Mouse (Mus musculus): ENCODE results near the gene Zfp362.

Zfp362 gene

DNA sequence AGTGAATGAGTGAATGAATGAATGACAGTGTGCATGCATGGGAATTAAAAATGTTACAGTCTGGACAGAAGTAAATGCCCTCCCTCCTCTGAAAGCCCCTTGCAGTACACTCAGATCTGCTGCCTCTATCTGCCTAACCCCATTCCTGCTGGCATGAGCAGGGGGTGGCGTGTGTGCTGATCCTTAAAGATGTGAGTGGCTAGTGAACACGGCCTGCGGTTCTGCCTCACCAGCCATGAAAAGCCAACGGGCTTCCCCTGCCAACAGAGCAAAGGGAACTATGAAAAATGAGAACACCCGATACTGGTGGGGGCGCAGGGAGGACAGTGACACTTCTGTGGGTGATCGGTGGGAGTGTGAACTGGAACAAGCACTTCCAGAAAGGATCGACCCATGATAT, 9.1 kb downstream of the Zfp362 start:
- no peak for DNase-seq

DNA sequence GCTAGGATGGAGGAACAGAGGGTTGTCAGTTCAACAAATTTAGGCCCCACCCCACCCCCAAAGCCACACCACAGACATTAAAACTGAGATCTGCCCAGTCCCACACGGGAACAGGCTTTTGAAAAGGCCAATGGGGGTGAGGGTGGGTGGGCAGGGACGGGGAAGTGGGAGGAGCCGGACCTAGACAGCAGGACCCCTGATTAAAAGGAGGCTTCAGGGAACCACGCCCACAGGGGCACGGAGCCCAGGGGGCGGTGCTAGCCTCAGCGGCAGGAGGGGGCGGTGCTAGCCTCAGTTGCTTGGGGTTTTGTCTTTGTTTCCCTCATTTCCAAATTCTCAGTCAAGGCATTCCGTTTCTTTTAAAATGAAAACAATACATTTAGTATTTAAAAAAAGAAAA, 10.2 kb downstream of the Zfp362 start:
- peak; percentile 34 for DNase-seq

DNA sequence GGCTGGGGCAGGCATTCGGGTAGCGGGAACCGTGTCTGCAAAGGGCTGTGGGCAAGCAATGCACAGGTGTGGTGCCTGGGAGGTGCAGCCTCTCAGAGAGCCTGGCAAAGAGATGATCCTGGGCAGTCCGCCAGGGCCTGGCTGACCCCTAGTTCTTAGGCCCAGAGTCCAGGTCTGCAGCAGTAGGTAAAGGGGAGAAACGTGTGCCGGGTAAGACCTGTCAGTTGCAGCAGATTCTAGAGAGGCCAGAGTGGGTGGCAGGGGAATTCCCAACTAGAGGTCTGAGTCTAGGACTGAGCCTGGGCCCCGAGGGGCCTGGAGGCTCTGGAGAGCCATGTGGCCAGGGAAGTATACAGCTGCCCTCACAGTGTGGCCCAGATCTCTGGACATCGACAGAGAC, 11.6 kb downstream of the Zfp362 start:
- DNase-seq: no peak

DNA sequence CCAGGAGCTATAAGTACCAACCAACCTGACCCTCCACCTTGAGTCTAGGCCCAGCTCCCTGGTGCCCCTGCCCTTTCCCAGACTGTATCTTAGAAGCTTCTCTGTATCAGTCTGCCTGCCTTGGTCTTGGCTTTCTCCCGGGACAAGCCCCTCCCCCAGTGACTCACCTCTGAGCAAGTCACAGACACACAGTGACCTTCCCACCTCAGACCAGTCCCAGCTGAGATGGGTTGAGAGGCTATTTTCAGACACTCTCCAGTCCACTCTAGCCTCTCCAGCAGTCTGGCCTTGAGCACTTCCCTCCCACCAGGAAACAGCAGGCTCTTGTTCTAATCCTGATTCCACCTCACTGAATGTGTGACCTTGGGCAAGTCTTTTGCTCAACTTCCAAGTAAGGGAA, 12.1 kb downstream of the Zfp362 start:
- peak; percentile 53 for DNase-seq

DNA sequence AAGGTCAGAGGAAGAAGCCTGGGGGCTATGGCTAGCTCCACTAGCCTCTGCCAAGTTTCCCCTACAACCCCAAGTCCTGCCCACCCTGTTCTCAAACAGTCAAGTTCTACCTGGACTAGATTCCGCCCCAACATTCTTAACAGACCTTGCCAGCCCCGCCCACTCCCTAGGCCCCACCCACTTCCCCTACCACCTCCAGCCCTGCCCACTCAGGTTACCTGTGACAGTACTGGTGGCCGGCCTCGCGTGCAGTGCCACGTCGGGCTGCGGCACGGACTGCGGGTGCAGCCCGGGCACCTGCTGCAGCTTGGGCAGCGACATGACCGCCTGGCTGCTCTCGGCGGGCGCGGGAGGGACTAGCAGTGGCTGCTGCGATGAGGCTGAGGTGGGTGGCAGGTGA, 16.2 kb downstream of the Zfp362 start:
- peak; percentile 74 for DNase-seq

DNA sequence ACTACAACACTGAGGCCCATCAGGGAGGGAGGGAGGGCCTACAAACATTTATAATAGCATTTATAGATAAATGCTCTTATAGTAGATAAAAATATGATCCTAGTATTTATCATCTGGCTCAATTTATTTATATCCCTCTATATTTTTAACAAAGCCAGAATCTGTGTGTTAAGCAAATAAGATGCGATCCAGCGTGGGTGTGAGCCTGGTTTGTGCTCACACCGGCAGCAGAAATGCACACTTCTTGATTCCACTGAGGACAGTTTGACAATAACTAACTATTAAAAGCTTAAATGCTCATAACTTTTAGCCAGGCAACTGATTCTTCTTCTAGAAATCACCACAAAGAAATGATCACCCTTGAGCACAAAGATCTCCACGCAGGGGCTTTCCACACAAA, 17.7 kb downstream of the Zfp362 start:
- DNase-seq: no peak

DNA sequence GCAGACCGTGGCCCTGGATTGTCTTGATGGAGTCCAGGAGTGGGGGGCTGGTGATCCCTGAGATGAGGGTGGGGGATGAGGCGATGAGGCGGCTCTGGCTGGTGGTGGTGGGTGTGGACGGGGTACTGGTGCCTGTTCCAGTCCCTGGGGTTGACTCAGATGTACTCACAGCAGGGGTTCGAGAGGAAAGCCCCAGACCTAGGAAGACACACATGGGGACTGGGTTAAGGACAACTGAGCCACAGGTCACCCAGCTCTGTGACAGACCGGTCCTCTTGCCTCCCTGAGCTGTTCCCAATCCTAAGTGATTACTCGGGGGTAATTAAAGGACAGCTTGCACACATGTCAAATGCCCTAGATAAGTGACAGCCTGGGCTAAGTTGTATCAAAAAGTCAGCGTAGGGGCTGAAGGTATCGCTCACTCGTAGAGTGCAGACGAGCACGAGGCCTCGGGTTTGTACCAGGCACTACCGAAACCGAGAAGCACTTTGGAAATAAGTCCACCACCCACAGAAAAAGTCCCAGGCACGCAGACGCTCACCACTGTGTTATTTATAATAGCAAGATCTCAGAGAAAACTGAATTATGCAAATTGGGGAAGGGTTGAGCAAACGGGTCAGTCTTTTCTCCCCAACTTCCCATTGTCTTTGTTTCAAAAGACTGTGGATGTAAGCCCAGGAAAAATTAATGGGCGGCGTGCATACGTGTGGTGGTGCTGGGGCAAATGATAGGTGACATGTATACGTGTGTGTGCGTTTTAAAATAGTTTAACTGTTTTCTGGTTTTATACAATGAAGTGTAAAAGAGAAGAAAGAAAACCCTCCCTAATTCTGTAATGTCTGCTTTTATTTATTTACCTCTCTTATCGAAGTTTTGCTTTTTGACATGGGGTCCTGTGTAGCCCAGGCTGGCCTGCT, 18.6 kb downstream of the Zfp362 start:
- DNase-seq: no peak

DNA sequence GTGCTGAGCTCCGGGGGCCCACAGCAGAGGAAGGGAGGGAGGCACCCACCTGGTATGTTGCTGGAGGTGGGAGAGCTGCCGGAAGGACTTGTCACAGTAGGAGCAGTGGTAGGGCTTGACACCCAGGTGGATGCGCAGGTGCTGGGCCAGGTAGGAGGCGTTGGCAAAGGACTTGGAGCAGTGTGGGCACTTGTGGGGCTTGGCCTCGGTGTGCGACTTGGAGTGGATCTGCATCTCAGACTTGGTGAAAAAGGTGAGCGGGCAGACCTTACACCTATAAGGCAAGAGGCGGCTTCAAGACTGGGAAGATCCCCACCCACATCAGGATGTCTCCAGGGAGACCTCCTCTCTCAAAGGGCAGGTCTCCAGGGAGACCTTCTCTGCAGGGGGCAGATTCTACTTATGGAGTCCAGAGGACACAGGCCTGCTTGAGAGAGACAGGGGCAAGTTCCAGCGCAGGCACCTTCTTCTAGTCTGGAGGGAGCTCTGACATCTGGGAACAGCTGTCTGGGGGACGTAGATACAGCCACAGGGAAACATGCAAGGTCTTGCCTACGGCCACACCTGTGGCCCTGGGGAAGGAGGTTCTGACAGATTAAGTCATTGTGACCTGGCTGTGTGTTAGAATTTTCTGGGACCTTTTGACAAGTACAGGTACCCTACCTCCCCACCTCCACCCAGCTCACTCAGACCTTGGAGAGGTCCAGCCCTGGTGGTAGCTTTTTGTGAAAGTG, 19.8 kb downstream of the Zfp362 start:
- no peak for DNase-seq

DNA sequence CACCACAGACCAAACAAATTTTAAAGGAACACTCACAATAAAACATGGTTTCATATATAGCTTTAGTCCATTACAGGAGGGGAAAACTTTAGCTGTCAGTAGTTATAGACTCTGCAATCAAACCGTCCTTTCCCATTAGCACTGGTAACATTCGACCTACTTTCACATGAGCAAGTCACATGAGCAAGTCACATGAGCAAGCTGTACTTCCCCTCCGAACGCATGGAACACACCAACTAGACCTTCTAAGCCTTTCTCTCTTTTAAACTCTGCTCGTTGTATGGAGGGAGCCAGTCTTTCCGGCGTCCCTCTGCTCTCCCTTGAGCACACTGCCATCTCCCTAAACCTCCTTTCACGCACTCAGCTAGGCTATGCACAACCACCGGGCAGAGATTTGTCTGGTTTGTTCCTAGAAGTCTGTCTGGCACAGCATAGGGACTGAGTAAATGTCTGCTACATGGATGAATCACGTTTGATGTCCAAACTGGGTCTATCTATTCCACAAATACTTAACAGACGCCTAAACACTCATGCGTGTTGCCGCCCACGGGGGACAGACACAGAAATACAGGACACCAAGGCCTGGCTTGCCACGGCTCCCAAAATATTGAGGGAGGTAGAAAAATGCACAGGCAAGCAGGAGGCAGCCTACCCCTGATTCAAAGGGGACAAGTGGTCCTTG, 20.8 kb downstream of the Zfp362 start:
- no peak for DNase-seq

DNA sequence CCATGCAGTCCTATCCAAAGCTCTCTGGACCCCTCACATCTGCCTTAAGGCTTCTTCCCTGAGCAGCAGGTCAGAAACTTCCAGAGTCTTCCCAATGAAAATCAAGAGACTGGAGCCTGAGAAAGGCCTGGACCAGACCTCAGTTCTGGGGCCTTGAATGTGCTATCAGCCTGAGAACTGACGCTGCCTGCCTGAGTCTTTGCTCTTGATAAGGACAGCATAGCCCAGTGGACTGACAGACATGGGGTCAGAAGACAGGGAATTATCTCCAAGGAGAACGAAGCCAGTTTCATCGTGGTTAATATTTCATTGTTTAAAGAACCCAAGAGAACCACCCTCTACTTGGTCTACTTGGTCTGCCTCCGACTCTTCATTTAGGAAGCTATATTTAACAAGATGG, 23.2 kb downstream of the Zfp362 start:
- no peak for DNase-seq

DNA sequence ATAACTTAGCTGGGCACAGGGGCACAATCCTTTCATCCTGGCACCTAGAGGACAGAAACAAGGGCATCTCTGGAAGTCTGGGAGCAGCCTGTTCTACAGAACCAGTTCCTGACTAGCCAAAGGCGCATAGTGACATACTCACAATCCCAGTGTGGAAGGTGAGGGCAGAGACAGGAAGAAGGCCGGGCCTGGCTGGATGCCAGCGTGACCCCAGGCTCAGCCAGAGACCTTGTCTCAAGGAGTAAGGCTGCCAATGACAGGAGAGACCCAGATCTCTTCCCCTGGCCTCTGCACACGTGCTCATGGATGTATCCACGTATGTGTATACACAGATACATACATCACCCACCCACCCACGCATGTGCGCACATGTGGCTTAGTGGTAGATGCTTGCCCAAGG, 23.8 kb downstream of the Zfp362 start:
- no peak for DNase-seq

DNA sequence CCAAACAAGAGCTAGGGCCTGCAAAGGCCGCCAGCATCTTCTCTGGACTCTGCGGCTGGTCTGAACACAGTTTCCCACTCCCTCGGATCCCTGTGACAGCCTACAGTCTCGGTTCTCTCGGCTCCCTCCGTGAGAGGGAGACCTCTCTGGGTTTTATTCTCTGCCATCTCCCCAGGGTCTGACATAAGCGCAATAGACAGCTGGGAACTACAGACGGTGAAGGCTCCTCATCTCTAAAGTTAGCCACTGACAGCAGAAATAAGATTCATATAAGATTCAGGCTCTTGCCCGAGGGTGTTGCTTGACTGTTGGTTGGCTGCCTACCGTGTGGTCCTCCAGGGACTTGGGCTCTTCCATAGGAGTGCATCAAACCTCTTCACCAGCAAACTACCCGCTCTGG, 28.3 kb downstream of the Zfp362 start:
- no peak for DNase-seq

DNA sequence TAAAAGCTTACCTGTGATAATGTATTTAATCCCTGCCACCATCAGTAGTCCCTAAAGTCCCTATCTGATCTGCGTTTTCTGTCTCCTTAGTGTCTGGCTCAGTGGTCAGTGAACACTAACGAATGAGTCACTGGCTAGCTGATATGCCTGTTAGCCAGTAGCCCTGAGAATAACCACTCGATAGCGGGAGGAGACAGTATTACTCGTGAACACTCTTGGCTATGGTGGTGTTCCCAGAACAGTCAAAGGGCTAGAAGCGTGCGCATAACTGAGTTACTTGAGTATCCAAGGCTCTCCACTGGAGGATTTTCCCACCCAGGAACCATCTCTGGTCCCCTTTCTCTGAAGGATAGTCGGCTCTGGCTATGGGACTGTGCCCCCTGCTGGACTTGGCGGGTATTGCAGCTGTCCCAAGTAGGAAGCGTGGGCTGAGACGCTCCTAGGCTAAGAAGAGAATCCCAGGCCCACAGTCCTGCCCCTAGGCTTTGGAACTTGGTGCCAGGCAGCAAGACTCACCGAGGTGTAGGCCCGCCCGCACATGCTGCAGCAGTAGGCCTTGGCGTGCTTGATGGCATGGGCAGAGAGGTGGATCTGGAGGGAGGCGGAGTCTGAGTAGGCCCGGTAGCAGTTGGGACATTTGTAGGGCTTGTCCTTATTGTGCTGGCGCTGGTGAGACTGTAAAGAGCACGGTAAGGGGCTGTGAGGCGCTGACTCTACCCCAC, 29.1 kb downstream of the Zfp362 start:
- DNase-seq: peak; percentile 87

DNA sequence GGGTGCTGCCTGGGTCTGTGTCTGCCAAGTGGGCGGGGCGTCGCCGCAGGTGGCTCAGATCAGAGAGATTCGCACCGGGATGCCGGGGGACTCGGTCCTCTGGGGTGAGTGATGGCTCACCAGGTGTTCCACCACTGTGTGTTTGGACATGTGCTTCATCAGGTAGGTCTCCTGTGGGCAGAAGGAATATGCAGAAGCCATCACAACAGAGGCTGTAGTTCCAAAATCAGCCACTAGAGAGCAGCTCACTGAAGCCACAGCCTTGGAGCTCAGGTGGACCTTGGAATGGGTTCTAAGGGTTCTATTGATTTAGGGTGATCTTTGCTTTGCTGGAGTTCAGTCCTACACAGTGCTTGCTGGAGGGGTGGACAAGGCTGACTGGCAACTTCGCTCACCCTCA, 31.4 kb downstream of the Zfp362 start:
- peak; percentile 85 for DNase-seq

DNA sequence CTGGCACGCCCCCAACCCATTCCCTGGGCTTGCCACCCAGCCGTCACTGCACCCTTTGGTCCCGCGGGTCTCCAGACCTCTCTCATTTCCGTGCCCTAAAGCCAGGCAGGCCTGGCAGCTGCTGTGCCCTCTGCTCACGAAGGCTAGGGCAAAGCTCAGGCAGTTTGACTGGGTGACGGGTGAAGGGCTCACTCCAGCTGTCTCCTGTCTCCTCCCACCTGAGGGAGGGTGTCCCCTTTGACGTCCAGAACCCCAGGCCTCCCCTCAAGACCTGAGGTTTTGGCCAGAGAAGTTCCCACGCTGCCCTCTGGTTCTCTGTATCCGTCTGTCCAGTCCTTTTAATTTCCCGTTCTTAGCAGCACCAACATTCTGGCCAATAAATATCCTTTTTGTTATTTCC, 32.0 kb downstream of the Zfp362 start:
- DNase-seq: no peak

DNA sequence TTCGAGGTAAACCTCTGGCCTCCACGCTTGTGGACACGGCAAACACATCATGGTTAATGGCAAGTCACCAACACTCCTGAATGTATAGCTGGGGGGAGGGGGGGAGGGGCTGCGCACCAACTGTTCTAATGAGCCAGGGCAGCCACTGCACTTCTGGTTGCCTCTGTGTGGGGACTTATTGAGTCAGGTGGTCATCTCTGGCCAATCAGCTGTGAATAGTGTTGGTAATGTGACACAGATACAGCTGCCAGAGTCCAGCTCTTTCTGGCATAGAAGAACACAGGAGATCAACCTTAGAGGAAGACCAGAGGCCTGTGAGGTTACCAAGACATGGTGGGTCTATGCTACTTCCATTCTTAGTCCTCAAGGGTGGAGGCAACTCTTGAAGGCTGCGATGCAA, 35.1 kb downstream of the Zfp362 start:
- no peak for DNase-seq

DNA sequence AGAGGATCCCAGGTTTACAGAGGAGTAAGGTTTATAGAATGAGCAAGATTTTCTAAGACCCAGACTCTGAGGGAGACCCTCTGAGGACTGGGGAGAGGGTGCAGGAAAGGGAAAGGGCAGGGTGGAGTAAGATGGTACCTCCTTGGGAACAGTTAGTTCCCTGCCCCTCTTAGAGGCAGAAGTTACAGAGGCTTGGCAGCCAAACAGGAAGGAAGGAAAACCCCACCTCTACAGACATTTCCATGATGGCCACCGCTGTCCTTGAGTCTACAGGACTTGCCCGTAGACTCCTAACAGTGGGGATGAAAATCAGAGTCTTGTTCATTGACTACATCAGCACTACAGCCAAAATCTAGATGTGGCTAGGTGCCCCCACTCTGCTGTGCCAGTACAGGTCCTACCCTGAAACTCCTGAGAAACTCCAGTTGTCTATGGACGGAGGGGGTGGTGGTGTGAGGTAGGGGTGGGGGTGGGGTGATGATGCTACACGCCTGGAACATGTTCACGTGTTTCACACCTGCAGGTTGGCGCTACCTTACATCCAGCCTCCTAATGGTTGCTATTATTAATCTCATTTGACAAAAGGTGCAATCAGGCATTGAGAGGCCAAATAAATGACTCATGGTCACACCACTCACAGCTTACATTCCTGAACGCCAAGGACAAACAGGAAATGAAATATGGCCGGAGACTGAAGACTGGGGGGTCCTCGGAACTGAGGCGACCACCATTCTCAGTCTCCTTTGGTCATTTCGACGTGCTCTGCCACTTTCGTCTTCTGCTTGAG, 36.1 kb downstream of the Zfp362 start:
- DNase-seq: peak; percentile 50

DNA sequence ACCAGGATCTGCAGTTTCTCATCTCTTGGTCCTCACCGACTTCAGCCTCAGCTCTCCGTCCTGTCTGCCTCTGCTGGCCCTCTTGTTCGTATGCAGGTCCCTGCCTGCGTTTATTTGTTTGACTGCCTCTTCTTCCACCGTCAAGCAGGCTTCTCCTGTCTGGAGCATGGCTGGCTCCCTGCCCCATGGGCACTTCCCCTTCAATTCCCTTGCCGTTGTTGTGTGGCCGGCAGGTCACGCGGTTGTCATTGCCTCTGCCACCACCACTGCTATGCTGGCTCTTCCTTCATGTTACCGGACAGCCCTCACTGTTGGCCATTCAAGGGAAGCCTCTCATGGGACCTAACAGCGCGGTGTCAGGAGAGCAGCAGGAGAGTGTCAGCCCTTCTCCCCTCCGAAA, 37.7 kb downstream of the Zfp362 start:
- DNase-seq: no peak

DNA sequence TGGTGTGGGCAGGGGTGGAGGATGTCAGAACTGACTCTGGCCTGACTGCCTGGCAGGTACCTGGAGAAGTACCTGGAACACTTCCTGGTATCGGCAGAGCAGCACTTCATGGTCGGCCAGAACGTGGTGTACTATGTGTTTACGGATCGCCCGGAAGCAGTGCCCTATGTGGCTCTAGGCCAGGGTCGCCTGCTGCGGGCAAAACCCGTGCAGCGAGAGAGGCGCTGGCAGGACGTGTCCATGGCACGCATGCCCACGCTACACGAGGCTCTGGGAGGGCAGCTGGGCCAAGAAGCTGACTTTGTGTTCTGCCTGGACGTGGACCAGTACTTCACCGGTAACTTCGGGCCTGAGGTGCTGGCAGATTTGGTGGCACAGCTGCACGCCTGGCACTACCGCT, 38.9 kb downstream of the Zfp362 start:
- DNase-seq: no peak

DNA sequence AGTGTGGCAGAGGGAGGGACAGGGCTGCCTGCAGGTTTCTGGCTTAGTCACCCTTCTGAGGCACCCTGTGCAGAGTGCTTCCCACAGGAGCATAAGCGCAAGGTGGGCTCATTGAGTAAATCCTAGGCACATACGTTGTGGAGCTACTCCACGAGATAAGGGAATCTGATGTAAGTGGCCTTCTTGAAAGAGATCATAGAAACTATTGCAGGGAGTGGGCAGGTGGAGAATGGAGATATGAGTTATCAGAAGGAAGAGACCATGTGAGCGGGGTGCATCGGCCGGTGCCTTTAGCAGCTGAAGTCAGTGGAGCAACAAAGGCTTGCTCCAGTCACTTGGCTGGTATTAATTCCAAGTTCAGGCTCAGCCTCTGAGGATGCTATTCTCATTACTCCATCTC, 45.8 kb downstream of the Zfp362 start:
- DNase-seq: no peak

DNA sequence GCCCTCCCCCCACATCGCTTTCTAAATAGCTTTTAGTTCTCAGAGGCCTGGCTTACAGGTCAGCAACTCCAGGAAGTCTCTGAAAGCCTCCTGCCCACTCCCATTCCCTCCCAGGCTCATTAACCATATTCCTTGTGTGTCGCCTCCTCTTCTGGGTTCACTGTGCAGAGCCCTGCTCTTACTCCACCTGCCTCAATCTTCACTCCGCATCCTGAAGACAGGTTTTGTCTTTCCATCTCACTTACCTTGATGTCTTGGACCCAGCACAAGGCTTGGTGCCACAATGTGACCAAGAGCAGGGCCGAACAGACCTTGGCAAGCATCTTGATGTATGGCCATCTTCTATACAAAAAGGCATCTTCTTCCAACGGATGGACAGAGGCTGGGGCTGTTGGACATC, 46.6 kb downstream of the Zfp362 start:
- DNase-seq: no peak

DNA sequence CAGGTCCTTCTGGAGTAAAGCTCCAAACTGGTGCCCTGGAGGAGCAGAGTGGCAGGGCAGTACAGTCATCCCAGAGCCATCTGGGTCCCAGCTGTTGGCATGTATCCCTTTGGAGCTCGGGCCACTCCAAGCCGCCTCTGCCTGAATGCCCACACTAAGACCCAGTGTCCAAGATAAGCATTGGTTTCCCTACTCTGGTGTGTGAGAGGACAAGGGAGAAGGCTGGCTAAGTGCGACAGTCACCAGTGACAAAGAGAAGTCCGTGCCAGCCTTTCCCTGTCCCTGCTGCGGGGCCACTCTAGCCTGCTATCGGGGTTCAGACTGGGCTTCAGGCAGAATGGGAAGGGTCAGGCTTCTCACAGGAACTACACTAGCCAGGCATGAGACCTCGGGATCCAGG, 49.9 kb downstream of the Zfp362 start:
- no peak for DNase-seq
